ENCODE assay signal across 8 mouse cellular contexts in genomic region chr6:87809651-87810161, GRCm38 (mm10). TPM values are rescaled to one million over a fixed set of nuclear protein-coding genes. Genes with fewer than 3 reads are reported as not detected.
DNase-seq lines count a peak whose midpoint lies in the region; ATAC-seq lines count a peak whose summit lies in the region.

No protein-coding gene starts in this region.

- WGBS in liver, embryonic 16.5 days (ENCODE audit: insufficient replicate concordance), result 22% methylated on average over 6 of the region's 6 CpGs

- H3K4me1 ChIP-seq in liver, embryonic 16.5 days (ENCODE audit: control insufficient read depth, low read depth, low read length), result peaks cover 54% of the 10 kb centered on the region

- H3K9ac ChIP-seq in liver, embryonic 16.5 days (ENCODE audit: low read depth, low read length), result peak overlapping the region; percentile 98

- H3K4me2 ChIP-seq in liver, embryonic 16.5 days (ENCODE audit: low read depth, low read length), result peak overlapping the region; percentile 79

- peaks cover under 1% of the 10 kb centered on the region; the same call in 1 of the 2 replicates for H3K36me3 ChIP-seq in liver, embryonic 16.5 days (ENCODE audit: control insufficient read depth, insufficient read depth)

- H3K9me3 ChIP-seq in liver, embryonic 16.5 days (replicated peaks; ENCODE audit: control insufficient read depth, low read length), result no peaks in the 10 kb centered on the region

- H3K4me3 ChIP-seq in liver, embryonic 16.5 days (ENCODE audit: low read depth, low read length), result peak overlapping the region; percentile 85

- ATAC-seq in erythroid progenitor cell, adult 5-6 weeks (replicated peaks; ENCODE audit: low FRiP score, poor library complexity, severe bottlenecking), result peak; percentile 53
- ATAC-seq in liver, embryonic 16.5 days (ENCODE audit: low read depth), result peak; percentile 24

- peak; percentile 35 for DNase-seq in kidney, adult 18-20 months
- no peak for DNase-seq in kidney, postnatal 14 days
- DNase-seq in brain, adult 2 months (ENCODE audit: low read depth, low spot score), result peak; percentile 52
- DNase-seq in urinary bladder, adult 2 months (ENCODE audit: low spot score), result no peak
- DNase-seq in thymus, postnatal 4 days, result no peak
- DNase-seq in natural killer cell, adult 2 months (ENCODE audit: low spot score in 2 of 2), result no peak

- no peaks in the 10 kb centered on the region for H3K27me3 ChIP-seq in liver, embryonic 16.5 days (ENCODE audit: control insufficient read depth, insufficient read depth, low read depth, low read length)

- peak overlapping the region; percentile 99 for H3K27ac ChIP-seq in liver, embryonic 16.5 days (ENCODE audit: low read length)

RNA-seq across cellular contexts. Expression of gene Rab43, which starts 2.3 kb away (rescaled TPM):
- 172 and 177 TPM in 2 replicates for total RNA-seq in erythroid progenitor cell, adult 5-6 weeks (2015; ENCODE audit: low replicate concordance)
- total RNA-seq in erythroid progenitor cell, adult 5-6 weeks (2017; ENCODE audit: low replicate concordance), result 129 and 134 TPM in 2 replicates
- 32.4 and 34.8 TPM in 2 replicates for polyA plus RNA-seq in liver, embryonic 16.5 days (2015; fragmentation: Nextera tagmentation; extraction: Ambion mirVana)
- polyA plus RNA-seq in urinary bladder, adult 2 months (2012; rRNA removed), result 16.3 and 19.2 TPM in 2 replicates

RNA-seq across cellular contexts. Expression of gene Gm45140, which starts 25.9 kb away (rescaled TPM):
- 1.8 and 4.2 TPM in 2 replicates for total RNA-seq in erythroid progenitor cell, adult 5-6 weeks (2015; ENCODE audit: low replicate concordance)
- 19.1 and 24.3 TPM in 2 replicates for total RNA-seq in erythroid progenitor cell, adult 5-6 weeks (2017; ENCODE audit: low replicate concordance)
- 4.5 and 4.6 TPM in 2 replicates for polyA plus RNA-seq in liver, embryonic 16.5 days (2015; fragmentation: Nextera tagmentation; extraction: Ambion mirVana)
- 4.8 and 5.9 TPM in 2 replicates for polyA plus RNA-seq in urinary bladder, adult 2 months (2012; rRNA removed)

RNA-seq across cellular contexts. Expression of gene Isy1, which starts 28.9 kb away (rescaled TPM):
- total RNA-seq in erythroid progenitor cell, adult 5-6 weeks (2015; ENCODE audit: low replicate concordance), result 11.5 and 20.1 TPM in 2 replicates
- 51.5 and 62.1 TPM in 2 replicates for total RNA-seq in erythroid progenitor cell, adult 5-6 weeks (2017; ENCODE audit: low replicate concordance)
- 17.5 and 24.2 TPM in 2 replicates for polyA plus RNA-seq in liver, embryonic 16.5 days (2015; fragmentation: Nextera tagmentation; extraction: Ambion mirVana)
- 28.8 and 29.1 TPM in 2 replicates for polyA plus RNA-seq in urinary bladder, adult 2 months (2012; rRNA removed)

RNA-seq across cellular contexts. Expression of gene Gp9, which starts 31.8 kb away (rescaled TPM):
- total RNA-seq in erythroid progenitor cell, adult 5-6 weeks (2015; ENCODE audit: low replicate concordance), result 32.4 and 58.3 TPM in 2 replicates
- total RNA-seq in erythroid progenitor cell, adult 5-6 weeks (2017; ENCODE audit: low replicate concordance), result 11.4 and 18.4 TPM in 2 replicates
- polyA plus RNA-seq in liver, embryonic 16.5 days (2015; fragmentation: Nextera tagmentation; extraction: Ambion mirVana), result 24.8 and 26.2 TPM in 2 replicates
- polyA plus RNA-seq in urinary bladder, adult 2 months (2012; rRNA removed), result 0.19 and 0.27 TPM in 2 replicates

RNA-seq across cellular contexts. Expression of gene Cnbp, which starts 41.2 kb away (rescaled TPM):
- 296 and 321 TPM in 2 replicates for total RNA-seq in erythroid progenitor cell, adult 5-6 weeks (2015; ENCODE audit: low replicate concordance)
- total RNA-seq in erythroid progenitor cell, adult 5-6 weeks (2017; ENCODE audit: low replicate concordance), result 347 and 417 TPM in 2 replicates
- 486 and 530 TPM in 2 replicates for polyA plus RNA-seq in liver, embryonic 16.5 days (2015; fragmentation: Nextera tagmentation; extraction: Ambion mirVana)
- polyA plus RNA-seq in urinary bladder, adult 2 months (2012; rRNA removed), result 351 and 355 TPM in 2 replicates

Comparison
In these comparisons a context has a peak if more than half of its experiments do, and no peak if none do; other contexts are left out.
1. DNase-seq: peak in kidney, adult 18-20 months (single experiment) and brain, adult 2 months (single experiment); none in kidney, postnatal 14 days (single experiment), urinary bladder, adult 2 months (single experiment), thymus, postnatal 4 days (single experiment) and natural killer cell, adult 2 months (0 of 2).